ENCODE assay signal across 14 mouse cellular contexts in the genomic region with DNA sequence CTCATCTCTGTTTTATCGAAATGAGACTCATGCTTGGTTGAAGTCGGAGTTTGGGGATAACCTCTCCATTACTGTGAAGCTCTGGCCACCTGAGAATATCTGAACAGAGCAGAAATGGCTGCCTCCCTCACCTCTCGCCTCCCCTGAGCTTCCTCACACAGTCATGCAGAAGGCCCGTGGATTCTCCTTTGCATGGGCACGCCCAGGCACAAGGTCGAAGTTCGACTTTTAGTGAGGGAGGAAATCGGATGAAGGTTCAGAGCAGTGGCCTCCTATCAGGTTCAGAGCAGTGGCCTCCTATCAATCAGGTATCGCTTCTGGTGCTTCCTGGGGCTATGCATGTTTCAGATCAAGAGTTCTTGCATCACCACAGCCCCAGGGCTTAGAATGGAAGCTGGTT.
"Had no signal": no experiment of that assay in that cellular context is flagged by ENCODE, and none has a peak within 500 bp of the region (broad histone marks: within the 10 kb centered on the region; RNA-seq: fewer than 3 reads in every experiment).

No protein-coding gene starts in this region.

- H3K36me3 ChIP-seq: midbrain, embryonic 10.5 days; midbrain, embryonic 12.5 days; neural tube, embryonic 12.5 days; stomach, embryonic 15.5 days had no signal

- H3K4me1 ChIP-seq: neural tube, embryonic 12.5 days; stomach, embryonic 15.5 days had no signal

- H3K9ac ChIP-seq: lung, embryonic 14.5 days; midbrain, embryonic 12.5 days; neural tube, embryonic 12.5 days; stomach, embryonic 15.5 days had no signal

- H3K4me3 ChIP-seq: midbrain, embryonic 10.5 days; midbrain, embryonic 12.5 days; neural tube, embryonic 12.5 days; stomach, embryonic 15.5 days had no signal

- H3K4me2 ChIP-seq: lung, embryonic 14.5 days; midbrain, embryonic 12.5 days; neural tube, embryonic 12.5 days; stomach, embryonic 15.5 days had no signal

- H3K27me3 ChIP-seq: midbrain, embryonic 12.5 days; neural tube, embryonic 12.5 days; stomach, embryonic 15.5 days had no signal

- DNase-seq: lung, adult 18-20 months; lung, embryonic 14.5 days; lung, postnatal 10 days; lung, postnatal 4 days; midbrain, embryonic 14.5 days; right cerebral cortex, adult 18-20 months; right cerebral cortex, postnatal 14 days; thymus, postnatal 14 days; thymus, postnatal 36 days had no signal

- H3K9me3 ChIP-seq: midbrain, embryonic 10.5 days; midbrain, embryonic 12.5 days; neural tube, embryonic 12.5 days; stomach, embryonic 15.5 days had no signal

- H3K27ac ChIP-seq: midbrain, embryonic 10.5 days; midbrain, embryonic 12.5 days; neural tube, embryonic 12.5 days; stomach, embryonic 15.5 days; stomach, postnatal 0 days had no signal
